Mouse (Mus musculus): Measurements from ENCODE around the gene Sdr9c7. TPM values are rescaled to one million over a fixed set of nuclear protein-coding genes. Genes with fewer than 3 reads are reported as not detected.
"Not testable (repeated sequence)": the region's sequence is repeated elsewhere in the genome, so short reads cannot be mapped to it uniquely, and the experiment has no call there.

Sdr9c7 gene
- polyA plus RNA-seq, 1 experiment from 2014 or later: not detected

- no peak within 1 kb of the TSS for H3K27ac ChIP-seq
- no peaks in the 10 kb centered on the region for H3K9me3 ChIP-seq (replicated peaks)
- no peak within 1 kb of the TSS for H3K4me2 ChIP-seq
- no peak within 1 kb of the TSS for H3K9ac ChIP-seq
- no peaks in the 10 kb centered on the region for H3K27me3 ChIP-seq
- H3K36me3 ChIP-seq: no peaks in the 10 kb centered on the region
- no peaks in the 10 kb centered on the region for H3K4me1 ChIP-seq (replicated peaks)
- no peak for ATAC-seq (replicated peaks; ENCODE audit: insufficient number of reproducible peaks, insufficient read depth, low FRiP score, low read depth)
- H3K4me3 ChIP-seq: no peak within 1 kb of the TSS
These were observed 9.7 kb upstream of the Sdr9c7 start, which contains the start of gene Rdh7 for GRCm38 (mm10) chr10:127888605-127889004. Gene Rdh7 (minus strand): TSS chr10:127888817.

GRCm38 (mm10) chr10:127891481-127891880 is 6.8 kb upstream of the Sdr9c7 start:
- ATAC-seq (replicated peaks; ENCODE audit: insufficient number of reproducible peaks, insufficient read depth, low FRiP score, low read depth): no peak
- WGBS: 69% methylated on average over 1 of the region's 1 CpGs
- no peaks in the 10 kb centered on the region for H3K9me3 ChIP-seq (replicated peaks)
- H3K36me3 ChIP-seq: no peaks in the 10 kb centered on the region
- H3K4me2 ChIP-seq: no peak overlapping the region
- H3K27ac ChIP-seq: no peak overlapping the region
- H3K4me3 ChIP-seq: no peak overlapping the region
- no peaks in the 10 kb centered on the region for H3K4me1 ChIP-seq (replicated peaks)
- H3K27me3 ChIP-seq: no peaks in the 10 kb centered on the region
- H3K9ac ChIP-seq: no peak overlapping the region

- not testable (repeated sequence) for H3K36me3 ChIP-seq; H3K4me2 ChIP-seq; H3K4me1 ChIP-seq (replicated peaks); H3K9me3 ChIP-seq (replicated peaks); H3K27ac ChIP-seq; H3K9ac ChIP-seq; ATAC-seq (replicated peaks; ENCODE audit: insufficient number of reproducible peaks, insufficient read depth, low FRiP score, low read depth); H3K27me3 ChIP-seq; H3K4me3 ChIP-seq
- 46% methylated on average over 5 of the region's 5 CpGs for WGBS
These were observed 4.9 kb upstream of the Sdr9c7 start for GRCm38 (mm10) chr10:127893163-127894022.

- H3K9ac ChIP-seq: no peak overlapping the region
- ATAC-seq (replicated peaks; ENCODE audit: insufficient number of reproducible peaks, insufficient read depth, low FRiP score, low read depth): no peak
- H3K9me3 ChIP-seq (replicated peaks): no peaks in the 10 kb centered on the region
- no peaks in the 10 kb centered on the region for H3K4me1 ChIP-seq (replicated peaks)
- WGBS: 46% methylated on average over 5 of the region's 5 CpGs
- H3K36me3 ChIP-seq: no peaks in the 10 kb centered on the region
- no peak overlapping the region for H3K27ac ChIP-seq
- H3K4me2 ChIP-seq: no peak overlapping the region
- H3K27me3 ChIP-seq: no peaks in the 10 kb centered on the region
- H3K4me3 ChIP-seq: no peak overlapping the region
These were observed 1.6 kb upstream of the Sdr9c7 start for GRCm38 (mm10) chr10:127896705-127897104.

GRCm38 (mm10) chr10:127897506-127897905 is 812 bp upstream of the Sdr9c7 start:
- Histone ChIP-seq H3K4me1 (replicated peaks) (no peaks in the 10 kb centered on the region), H3K36me3 (no peaks in the 10 kb centered on the region), H3K27me3 (no peaks in the 10 kb centered on the region), H3K4me3 (no peak overlapping the region), H3K4me2 (no peak overlapping the region), H3K9ac (no peak overlapping the region), H3K9me3 (replicated peaks) (no peaks in the 10 kb centered on the region), H3K27ac (no peak overlapping the region)
- 74% methylated on average over 3 of the region's 3 CpGs for WGBS
- ATAC-seq (replicated peaks; ENCODE audit: insufficient number of reproducible peaks, insufficient read depth, low FRiP score, low read depth): no peak

GRCm38 (mm10) chr10:127899783-127900182 is 1.5 kb downstream of the Sdr9c7 start:
- Histone ChIP-seq H3K4me3 (no peak overlapping the region), H3K4me2 (no peak overlapping the region), H3K4me1 (replicated peaks) (no peaks in the 10 kb centered on the region; the same call in 1 of the 2 replicates), H3K9ac (no peak overlapping the region), H3K36me3 (no peaks in the 10 kb centered on the region), H3K27ac (no peak overlapping the region), H3K9me3 (replicated peaks) (no peaks in the 10 kb centered on the region), H3K27me3 (no peaks in the 10 kb centered on the region)
- WGBS: 58% methylated on average over 5 of the region's 5 CpGs
- no peak for ATAC-seq (replicated peaks; ENCODE audit: insufficient number of reproducible peaks, insufficient read depth, low FRiP score, low read depth)

- Histone ChIP-seq H3K4me3 (no peak overlapping the region), H3K9ac (no peak overlapping the region), H3K9me3 (replicated peaks) (no peaks in the 10 kb centered on the region), H3K27ac (no peak overlapping the region), H3K27me3 (no peaks in the 10 kb centered on the region), H3K4me1 (replicated peaks) (peaks cover 4% of the 10 kb centered on the region; the same call in 1 of the 2 replicates), H3K36me3 (no peaks in the 10 kb centered on the region), H3K4me2 (no peak overlapping the region)
- WGBS: 67% methylated on average over 4 of the region's 4 CpGs
- ATAC-seq (replicated peaks; ENCODE audit: insufficient number of reproducible peaks, insufficient read depth, low FRiP score, low read depth): no peak
These were observed 3.4 kb downstream of the Sdr9c7 start for GRCm38 (mm10) chr10:127901751-127902150.

- 35% methylated on average over 1 of the region's 1 CpGs for WGBS
These were observed 4.8 kb downstream of the Sdr9c7 start for GRCm38 (mm10) chr10:127903116-127903515.

GRCm38 (mm10) chr10:127904718-127905446 is 6.6 kb downstream of the Sdr9c7 start:
- no peak overlapping the region for H3K9ac ChIP-seq
- no peak for ATAC-seq (replicated peaks; ENCODE audit: insufficient number of reproducible peaks, insufficient read depth, low FRiP score, low read depth)
- H3K9me3 ChIP-seq (replicated peaks): no peaks in the 10 kb centered on the region
- H3K36me3 ChIP-seq: no peaks in the 10 kb centered on the region
- no peak overlapping the region for H3K4me2 ChIP-seq
- WGBS: 47% methylated on average over 7 of the region's 7 CpGs
- no peak overlapping the region for H3K27ac ChIP-seq
- no peak overlapping the region for H3K4me3 ChIP-seq
- H3K4me1 ChIP-seq (replicated peaks): peaks cover 4% of the 10 kb centered on the region; the same call in 1 of the 2 replicates
- H3K27me3 ChIP-seq: no peaks in the 10 kb centered on the region

More at GRCm38 (mm10) chr10:127903116-127903515, 4.8 kb downstream of the Sdr9c7 start:
- ATAC-seq (replicated peaks; ENCODE audit: insufficient number of reproducible peaks, insufficient read depth, low FRiP score, low read depth): no peak
- Histone ChIP-seq H3K4me1 (replicated peaks) (peaks cover 4% of the 10 kb centered on the region; the same call in 1 of the 2 replicates), H3K27me3 (no peaks in the 10 kb centered on the region), H3K9me3 (replicated peaks) (no peaks in the 10 kb centered on the region), H3K4me3 (no peak overlapping the region), H3K9ac (no peak overlapping the region), H3K27ac (no peak overlapping the region), H3K36me3 (no peaks in the 10 kb centered on the region), H3K4me2 (no peak overlapping the region)

GRCm38 (mm10) chr10:127906138-127906537 is 7.8 kb downstream of the Sdr9c7 start:
- no peak overlapping the region for H3K9ac ChIP-seq
- H3K4me3 ChIP-seq: no peak overlapping the region
- H3K4me2 ChIP-seq: no peak overlapping the region
- no peaks in the 10 kb centered on the region for H3K9me3 ChIP-seq (replicated peaks)
- ATAC-seq (replicated peaks; ENCODE audit: insufficient number of reproducible peaks, insufficient read depth, low FRiP score, low read depth): no peak
- H3K27me3 ChIP-seq: no peaks in the 10 kb centered on the region
- 92% methylated on average over 2 of the region's 2 CpGs for WGBS
- H3K27ac ChIP-seq: no peak overlapping the region
- peaks cover 4% of the 10 kb centered on the region; the same call in 1 of the 2 replicates for H3K4me1 ChIP-seq (replicated peaks)
- H3K36me3 ChIP-seq: no peaks in the 10 kb centered on the region

- H3K9me3 ChIP-seq (replicated peaks): no peaks in the 10 kb centered on the region
- H3K27ac ChIP-seq: no peak overlapping the region
- H3K27me3 ChIP-seq: no peaks in the 10 kb centered on the region
- H3K4me3 ChIP-seq: no peak overlapping the region
- no peak overlapping the region for H3K4me2 ChIP-seq
- peaks cover 4% of the 10 kb centered on the region; the same call in 1 of the 2 replicates for H3K4me1 ChIP-seq (replicated peaks)
- no peak for ATAC-seq (replicated peaks; ENCODE audit: insufficient number of reproducible peaks, insufficient read depth, low FRiP score, low read depth)
- no peak overlapping the region for H3K9ac ChIP-seq
- no peaks in the 10 kb centered on the region for H3K36me3 ChIP-seq
These were observed 9.2 kb downstream of the Sdr9c7 start for GRCm38 (mm10) chr10:127907386-127907951.
